Mouse (Mus musculus): Measurements from ENCODE around the gene Tmem177.

DNA sequence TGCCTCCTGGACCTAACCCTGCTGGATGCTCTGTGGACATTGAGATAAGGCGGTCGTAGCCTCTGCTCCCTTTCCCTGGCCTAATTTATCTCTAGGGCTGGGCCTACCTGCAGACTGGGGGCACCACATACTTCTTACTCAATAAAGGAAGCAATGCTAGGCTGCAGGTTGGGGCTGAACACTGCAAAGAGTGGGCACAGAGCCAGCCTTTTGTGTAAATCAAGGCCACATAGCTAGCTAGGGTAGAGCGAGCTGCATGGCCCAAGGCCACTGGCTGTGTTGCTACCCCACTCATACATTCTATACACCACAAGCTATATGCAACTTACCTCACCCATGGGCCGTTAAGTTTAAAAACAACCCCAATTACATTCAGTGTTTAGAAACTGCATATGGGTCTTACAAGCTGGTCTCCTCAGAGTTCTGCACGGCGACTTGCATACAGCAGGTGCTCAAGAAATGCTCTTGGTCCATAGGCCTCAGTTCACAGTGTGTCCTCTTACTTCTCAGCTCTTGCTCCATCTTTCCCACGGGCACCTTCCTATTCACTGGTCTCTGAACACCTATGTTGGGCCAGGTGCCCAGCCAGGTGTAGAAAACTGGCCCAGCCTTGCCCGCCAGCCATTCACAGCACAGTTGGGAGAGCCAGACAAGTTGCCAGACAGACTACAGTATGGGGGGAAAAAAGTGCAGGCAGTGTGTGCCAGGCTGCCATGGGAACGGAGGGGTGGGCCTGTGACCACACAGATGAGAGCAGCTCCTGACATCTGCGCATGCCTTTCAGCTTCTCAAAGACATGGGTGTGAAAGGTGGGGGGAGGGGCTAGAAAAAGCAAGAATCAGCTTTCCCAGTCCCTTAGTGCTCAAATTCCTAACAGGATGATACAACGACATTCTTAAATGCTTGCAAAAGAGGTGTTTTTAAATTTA lies 13.5 kb downstream of the Tmem177 start:
- TF ChIP-seq CTCF (IDR thresholded peaks at IDR 0.05; ENCODE audit: extremely low read depth, insufficient read depth, low read length) (no peak), POLR2A (IDR thresholded peaks at IDR 0.05; ENCODE audit: extremely low read depth, insufficient read depth, low read length) (no peak)
